Mouse (Mus musculus) fat pad, adult 2 months (tissue): ENCODE measurements around the gene Prcc.
"Not testable (repeated sequence)": the region's sequence is repeated elsewhere in the genome, so short reads cannot be mapped to it uniquely, and the experiment has no call there.

Experiments
- DNase-seq: peaks from one replicate; pipeline ENCODE4 v3.0.0-alpha.2; 2011; ENCODE audit warnings: low read depth, low spot score; ENCODE audit errors: extremely low read depth

Prcc gene

GRCm38 (mm10) chr3:87846650-87847110 lies 38.7 kb downstream of the Prcc start, which contains the start of gene Sh2d2a:
Gene Sh2d2a, plus strand, starts transcription at chr3:87846755.
- DNase-seq = no peak

- no peak for DNase-seq
These were observed 39.2 kb downstream of the Prcc start for GRCm38 (mm10) chr3:87846186-87846585.

GRCm38 (mm10) chr3:87844981-87845380 lies 40.4 kb downstream of the Prcc start:
- DNase-seq = no peak

- DNase-seq = no peak
These were observed 44.5 kb downstream of the Prcc start for GRCm38 (mm10) chr3:87840858-87841257.

GRCm38 (mm10) chr3:87838622-87839021 lies 46.8 kb downstream of the Prcc start:
- DNase-seq = no peak

- no peak for DNase-seq
These were observed 51.9 kb downstream of the Prcc start for GRCm38 (mm10) chr3:87833482-87833881.

- no peak for DNase-seq
These were observed 53.1 kb downstream of the Prcc start for GRCm38 (mm10) chr3:87832109-87832859.

- no peak for DNase-seq
These were observed 56.4 kb downstream of the Prcc start for GRCm38 (mm10) chr3:87829025-87829424.

- no peak for DNase-seq
These were observed 57.0 kb downstream of the Prcc start for GRCm38 (mm10) chr3:87828435-87828834.

GRCm38 (mm10) chr3:87824206-87824605 lies 61.2 kb downstream of the Prcc start, which contains the start of gene Pear1:
Gene Pear1, minus strand, starts transcription at chr3:87824306.
- not testable (repeated sequence) for DNase-seq

GRCm38 (mm10) chr3:87818226-87818625 lies 67.2 kb downstream of the Prcc start:
- DNase-seq = no peak

- DNase-seq = no peak
These were observed 68.7 kb downstream of the Prcc start for GRCm38 (mm10) chr3:87816646-87817093.

GRCm38 (mm10) chr3:87816166-87816565 lies 69.2 kb downstream of the Prcc start:
- no peak for DNase-seq

- DNase-seq = no peak
These were observed 72.5 kb downstream of the Prcc start for GRCm38 (mm10) chr3:87812873-87813272.

GRCm38 (mm10) chr3:87812413-87812812 lies 73.0 kb downstream of the Prcc start:
- DNase-seq = no peak

- no peak for DNase-seq
These were observed 74.1 kb downstream of the Prcc start for GRCm38 (mm10) chr3:87811297-87811696.

- DNase-seq = no peak
These were observed 76.0 kb downstream of the Prcc start for GRCm38 (mm10) chr3:87809322-87809962.
